Mouse (Mus musculus): ENCODE data around the gene C1qtnf4.

- TF ChIP-seq NELFE (IDR thresholded peaks at IDR 0.05; ENCODE audit: low read depth, low read length) (no peak), MYC (IDR thresholded peaks at IDR 0.05; ENCODE audit: low read depth, low read length) (no peak), CHD1 (IDR thresholded peaks at IDR 0.05; ENCODE audit: low read depth, low read length) (no peak), ETS1 (conservative IDR thresholded peaks at IDR 0.05; ENCODE audit: low read depth, low read length) (no peak), MEF2A (IDR thresholded peaks at IDR 0.05; ENCODE audit: borderline replicate concordance, low read depth, low read length) (no peak), CTCF (conservative IDR thresholded peaks at IDR 0.05 in 1 of 2, IDR thresholded peaks at IDR 0.05 in 1 of 2; ENCODE audit: low read depth in 2 of 2, low read length in 2 of 2) (no peak), NRF1 (IDR thresholded peaks at IDR 0.05; ENCODE audit: low read depth, low read length) (no peak), POLR2A (IDR thresholded peaks at IDR 0.05; ENCODE audit: low read depth, low read length) (no peak), ZC3H11A (IDR thresholded peaks at IDR 0.05; ENCODE audit: low read depth, low read length) (no peak), EP300 (IDR thresholded peaks at IDR 0.05; ENCODE audit: low read length) (no peak), E2F4 (IDR thresholded peaks at IDR 0.05; ENCODE audit: insufficient replicate concordance, low read depth, low read length) (no peak), IRF4 (IDR thresholded peaks at IDR 0.05; ENCODE audit: low read depth, low read length) (no peak), JUND (conservative IDR thresholded peaks at IDR 0.05; ENCODE audit: low read depth, low read length) (no peak), USF1 (IDR thresholded peaks at IDR 0.05; ENCODE audit: low read depth, low read length) (no peak)
Observed at GRCm38 (mm10) chr2:90911668-90912067, 26.0 kb downstream of the C1qtnf4 start.
